Mouse (Mus musculus): ENCODE results near the gene Mrps36.
"Not testable (repeated sequence)": the region's sequence is repeated elsewhere in the genome, so short reads cannot be mapped to it uniquely, and the experiment has no call there.

The Mrps36 gene

DNA sequence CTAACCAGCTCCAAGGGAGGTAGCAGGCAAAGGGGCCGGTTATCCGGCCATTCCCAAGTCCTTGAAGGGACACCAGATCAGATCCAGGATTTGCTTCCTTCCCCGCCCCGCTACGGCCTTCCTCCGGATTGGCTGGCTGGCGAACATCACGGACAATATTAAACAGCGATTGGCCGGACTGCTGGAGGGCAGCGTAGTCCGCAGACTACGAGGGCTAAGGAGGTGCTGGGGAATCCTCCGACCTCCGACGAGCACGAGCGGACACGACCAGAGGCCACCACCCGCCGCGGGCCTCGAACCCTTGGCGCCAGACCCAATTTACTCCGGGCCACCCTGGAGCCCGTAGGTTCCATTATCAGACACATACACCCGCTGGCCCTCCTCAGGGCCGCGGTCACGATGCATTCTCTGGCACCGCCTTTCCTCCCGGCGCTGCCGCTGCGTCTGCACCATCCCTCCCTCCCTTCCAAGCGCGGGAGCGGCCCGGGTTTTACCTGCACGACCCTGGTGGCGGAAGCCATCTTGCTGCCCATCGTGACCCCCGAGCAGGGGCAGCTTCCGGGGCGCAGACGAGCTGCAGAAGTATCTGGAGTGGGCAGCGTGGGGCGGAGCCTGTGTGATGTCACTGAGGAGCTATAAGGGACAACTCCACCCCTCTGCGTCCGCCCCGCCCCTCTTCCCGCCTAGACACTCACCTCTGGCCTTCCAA, at the start of gene Mrps36:
Mrps36 (minus strand) TSS at position 624 of the 709 bp plus-strand sequence.
- peak; percentile 98 for DNase-seq

DNA sequence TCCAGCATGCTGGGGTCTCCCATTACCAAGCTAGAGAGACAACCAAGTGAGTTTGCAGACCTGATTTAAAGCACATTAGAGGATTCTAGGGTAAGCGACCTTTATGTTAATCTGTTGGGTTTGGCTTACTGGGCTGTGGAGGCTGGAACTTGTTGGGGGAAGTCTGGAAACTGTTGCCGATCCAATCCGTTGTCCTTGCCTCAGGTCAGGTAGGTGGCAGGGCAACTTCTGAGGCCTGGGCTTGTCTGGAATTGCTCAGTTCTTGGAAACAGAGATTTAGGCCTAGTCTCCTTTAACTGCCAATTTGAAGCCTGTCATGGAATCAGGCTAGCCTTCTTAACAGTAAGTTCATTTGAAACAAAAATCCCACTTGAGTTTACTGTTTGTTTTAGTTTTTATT, 44.6 kb upstream of the Mrps36 start:
- no peak for DNase-seq

DNA sequence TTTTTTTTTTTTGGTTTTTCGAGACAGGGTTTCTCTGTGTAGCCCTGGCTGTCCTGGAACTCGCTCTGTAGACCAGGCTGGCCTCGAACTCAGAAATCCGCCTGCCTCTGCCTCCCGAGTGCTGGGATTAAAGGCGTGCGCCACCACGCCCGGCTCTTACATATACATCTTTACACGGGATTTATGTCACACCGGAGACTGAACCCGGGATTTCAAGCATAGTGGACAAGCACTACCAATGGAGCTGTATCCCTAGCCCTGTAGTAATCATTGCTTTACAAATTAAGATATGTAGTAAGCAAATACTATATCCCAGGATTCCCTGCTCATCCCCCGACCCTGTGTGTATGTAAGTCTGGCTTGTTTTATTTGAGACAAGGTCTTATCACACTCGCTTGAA, 43.6 kb upstream of the Mrps36 start:
- not testable (repeated sequence) for DNase-seq

DNA sequence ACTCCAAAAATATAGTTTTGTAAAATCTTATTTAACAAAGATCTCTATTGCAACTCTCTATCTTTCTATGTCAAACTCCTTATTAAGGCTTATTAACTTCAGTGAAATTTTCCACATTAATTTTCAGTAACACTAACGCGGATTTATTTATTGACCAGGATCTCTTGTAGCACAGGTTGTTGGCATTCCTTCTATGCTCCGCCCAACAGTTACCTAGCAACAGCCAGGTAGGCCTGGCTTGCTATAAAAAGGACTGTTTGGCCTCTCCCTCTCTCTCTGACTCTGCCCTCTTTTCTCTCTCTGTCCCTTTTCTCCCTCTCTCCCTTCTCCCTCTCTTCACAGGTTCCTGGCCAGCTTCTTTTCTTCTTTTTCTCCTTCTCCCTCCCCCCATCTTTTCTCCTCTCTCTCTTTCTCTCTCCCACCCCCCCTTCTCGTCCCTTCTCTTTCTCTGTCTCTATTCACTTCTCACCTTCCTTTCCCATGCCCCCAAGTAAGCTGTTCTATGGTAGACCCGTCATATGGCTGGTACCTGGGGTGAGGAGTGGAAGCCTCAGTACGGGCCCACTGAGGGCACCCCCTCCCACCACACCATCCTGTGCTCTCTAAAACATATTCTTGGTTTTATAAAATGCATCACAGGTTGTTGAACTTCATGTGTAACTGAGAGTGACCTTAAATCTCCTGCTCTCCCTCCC, 43.0 kb upstream of the Mrps36 start:
- peak; percentile 78 for DNase-seq

DNA sequence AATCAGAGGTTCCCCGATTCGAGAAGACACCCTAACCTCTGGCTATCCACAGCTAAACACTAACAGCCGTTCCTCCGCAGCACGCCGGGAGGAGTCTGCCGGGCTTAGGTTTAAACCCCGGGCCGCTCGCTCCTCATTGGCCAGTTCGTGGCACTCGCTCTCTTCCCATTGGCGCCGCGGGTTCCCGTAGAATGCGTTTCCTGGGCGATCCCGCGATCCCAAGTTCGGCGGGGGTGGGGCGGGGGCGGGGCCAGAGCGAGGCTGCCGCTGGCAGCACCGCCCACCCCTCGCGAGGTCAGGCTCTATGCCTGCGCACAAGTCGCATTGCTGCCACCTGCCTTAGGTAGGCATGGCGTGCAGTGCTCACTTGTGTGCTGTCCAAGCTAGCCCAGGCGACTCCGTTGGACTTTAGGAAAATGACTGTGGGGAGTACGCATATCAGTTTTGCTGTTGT, 42.0 kb upstream of the Mrps36 start, which contains the start of gene Ccnb1:
Ccnb1 (minus strand) TSS at position 157 of the 454 bp plus-strand sequence.
- DNase-seq = peak; percentile 95

DNA sequence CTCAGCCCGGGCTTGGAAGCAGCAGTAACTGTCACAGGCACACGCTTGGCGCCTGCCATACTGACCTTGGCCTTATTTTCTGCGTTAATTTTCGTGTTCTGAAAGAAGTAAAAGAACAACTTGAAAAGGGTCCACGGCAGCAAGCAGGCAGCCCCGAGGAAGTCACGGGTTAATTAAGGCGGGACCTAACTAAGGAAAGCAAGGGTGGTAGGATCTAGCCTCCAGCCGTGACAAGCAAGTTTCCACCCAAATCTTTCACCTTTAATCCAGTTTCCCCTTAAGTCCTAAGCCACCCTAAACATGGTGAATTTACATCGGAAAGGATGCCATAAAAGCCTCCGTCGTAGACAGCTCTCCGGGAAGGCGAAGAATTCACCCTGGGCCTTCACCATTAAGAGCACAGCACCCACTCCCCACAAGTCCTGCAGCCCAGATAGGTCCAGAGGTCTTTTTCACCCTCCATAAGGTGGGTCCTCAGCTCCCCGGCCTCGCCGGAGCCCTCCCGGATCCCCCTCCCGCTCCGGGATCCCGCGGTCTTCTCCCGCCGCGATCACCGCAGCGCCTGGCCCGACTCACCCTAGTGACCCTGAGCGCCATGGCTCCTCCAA, 41.5 kb upstream of the Mrps36 start:
- no peak for DNase-seq

DNA sequence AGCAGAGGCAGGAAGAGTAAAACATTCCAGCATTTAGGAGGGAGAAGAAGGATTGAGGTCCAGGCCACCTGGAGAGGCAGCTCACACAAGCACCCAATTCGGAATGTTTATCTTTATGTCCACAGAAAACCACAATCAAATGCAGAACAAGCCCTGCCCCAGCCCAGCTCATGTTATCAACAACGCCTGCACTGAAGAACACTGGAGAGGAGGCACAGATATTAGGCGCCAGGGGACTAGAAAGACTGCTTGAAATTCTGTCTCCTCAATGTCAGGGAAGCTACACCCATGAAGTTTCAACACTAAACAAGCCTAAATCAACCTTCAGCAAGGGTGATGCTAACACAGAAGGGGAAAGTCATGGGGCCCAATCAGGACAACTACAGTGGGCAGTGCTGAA, 33.0 kb upstream of the Mrps36 start:
- DNase-seq = no peak

DNA sequence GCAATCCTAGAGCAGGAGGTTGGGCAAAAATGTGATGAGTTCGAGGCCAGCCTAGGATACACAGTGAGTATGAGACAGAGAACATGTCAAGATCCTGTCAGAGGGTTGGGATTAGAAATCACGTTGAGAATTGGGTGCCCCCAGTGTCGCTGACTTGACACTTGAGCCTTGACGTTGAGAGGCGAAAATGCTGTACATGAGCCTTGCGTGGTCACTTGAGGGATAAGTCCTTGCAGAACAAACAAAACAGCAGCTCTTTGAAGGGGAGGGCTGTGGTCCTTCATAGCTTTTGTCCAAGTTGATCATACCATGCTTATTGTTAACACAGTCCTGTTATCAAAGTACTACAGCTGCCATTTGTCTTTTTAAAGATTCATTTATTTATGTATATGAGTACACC, 32.3 kb upstream of the Mrps36 start:
- DNase-seq = no peak

DNA sequence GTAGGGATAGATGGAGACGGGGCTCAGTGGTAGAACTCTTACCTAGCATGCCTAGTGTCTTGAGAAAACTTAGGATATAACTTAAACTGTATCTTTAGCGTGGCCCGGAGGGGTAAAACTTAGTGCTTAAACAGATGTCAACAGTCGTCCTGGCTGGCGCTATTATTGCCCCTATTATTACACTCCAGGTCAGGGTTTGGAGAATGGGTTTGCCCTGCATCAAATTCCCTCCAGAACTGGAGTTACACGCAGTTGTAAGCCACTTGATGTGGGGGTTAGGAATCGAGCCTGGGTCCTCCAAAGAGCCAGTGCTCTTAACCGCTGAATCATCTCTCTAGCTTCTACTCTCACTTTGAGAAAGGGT, 31.6 kb upstream of the Mrps36 start:
- DNase-seq = no peak

DNA sequence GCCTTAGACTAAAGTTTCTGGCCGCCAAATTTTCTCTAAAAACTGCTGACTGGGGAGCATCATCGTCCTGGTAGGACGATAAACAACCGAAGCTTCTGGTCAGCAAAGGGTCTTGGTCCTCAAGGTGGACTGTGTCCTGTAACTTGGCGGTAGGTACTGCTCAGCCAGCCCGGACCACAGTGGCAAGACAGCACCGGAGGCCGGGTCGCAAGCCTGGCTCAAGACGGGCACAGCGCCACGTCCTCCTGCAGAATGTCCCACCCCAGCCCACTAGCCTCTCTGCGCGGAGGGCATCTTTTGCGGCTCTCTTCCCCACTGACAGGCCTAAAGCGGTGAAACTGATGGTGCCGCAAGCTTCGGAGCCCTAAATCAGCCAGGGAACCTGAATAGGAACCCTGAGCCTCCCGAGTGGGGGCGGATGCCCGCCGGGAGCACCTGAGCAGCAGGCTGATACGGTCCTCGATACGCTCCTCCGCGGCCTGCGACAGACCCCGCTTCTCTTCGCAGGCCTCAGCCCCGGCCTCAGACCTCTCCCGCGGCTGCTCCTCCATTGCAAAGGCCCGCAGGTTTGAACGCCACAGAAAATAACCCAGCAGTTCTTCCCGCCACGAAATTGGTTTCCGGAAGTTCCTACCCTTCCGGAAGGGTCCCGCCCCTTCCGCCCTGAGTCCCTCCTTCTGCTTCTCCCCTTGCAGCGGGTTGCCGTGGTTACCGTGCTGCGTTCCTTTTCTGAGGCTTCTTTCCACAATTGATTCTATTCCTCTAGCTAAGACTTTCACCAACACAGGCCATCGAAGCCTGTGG, 31.0 kb upstream of the Mrps36 start, which contains the start of gene Cenph:
Cenph (minus strand) TSS at position 648 of the 804 bp plus-strand sequence.
- DNase-seq = peak; percentile 91

DNA sequence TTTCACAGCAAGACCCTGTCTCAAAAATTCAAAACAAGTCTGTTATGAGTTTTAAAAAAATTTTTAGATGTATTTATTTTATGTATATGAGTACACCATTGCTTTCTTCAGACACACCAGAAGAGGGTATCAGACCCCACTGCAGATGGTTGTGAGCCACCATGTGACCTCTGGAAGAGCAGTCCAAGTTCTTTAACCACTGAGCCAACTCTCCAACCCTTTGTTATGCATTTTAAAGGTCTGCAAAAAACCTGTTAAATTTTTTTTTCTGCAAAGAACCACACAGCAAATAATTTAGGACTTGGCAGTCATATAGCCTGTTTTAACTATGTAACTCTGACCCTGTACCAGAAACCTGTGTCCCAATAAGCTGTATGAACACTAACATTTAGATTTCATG, 30.2 kb upstream of the Mrps36 start:
- no peak for DNase-seq

DNA sequence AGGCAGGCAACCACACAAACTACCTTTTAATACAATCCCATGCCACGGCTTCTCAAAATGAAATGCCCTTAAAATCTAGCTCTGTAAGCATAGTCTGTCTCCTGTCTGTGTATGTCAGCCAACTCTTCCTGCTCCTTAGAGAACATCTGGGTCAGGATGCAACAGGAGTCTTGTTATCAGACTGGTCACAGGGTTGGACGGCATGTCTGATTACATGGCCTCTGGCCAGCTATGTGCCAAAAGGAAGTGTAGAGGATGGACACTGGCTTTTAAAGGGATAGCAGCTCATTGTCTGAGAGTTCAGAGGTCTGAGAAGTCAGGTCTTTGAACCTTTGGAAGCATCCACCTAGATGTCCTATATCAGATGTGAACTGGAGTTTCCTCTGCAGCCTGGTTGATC, 10.9 kb upstream of the Mrps36 start:
- DNase-seq = peak; percentile 76

DNA sequence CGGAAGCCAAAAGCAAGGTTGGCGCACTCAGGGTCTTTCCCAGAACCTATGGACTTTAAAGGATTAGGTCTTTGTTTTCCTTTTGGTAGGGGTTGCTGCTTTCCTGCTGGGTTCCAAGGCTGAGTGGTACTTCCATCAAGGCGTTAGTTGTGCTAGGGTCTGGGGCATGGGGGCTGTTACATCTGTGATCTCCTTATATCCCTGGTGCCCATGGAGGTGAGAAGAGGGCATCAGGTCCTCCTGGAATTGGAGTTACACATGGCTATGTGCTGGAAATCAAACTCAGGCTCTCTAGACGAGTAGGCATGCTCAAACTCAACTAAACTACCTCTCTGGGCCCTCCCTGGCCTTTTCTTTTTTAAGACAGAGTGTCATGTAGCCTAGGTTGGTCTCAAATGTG, 9.7 kb upstream of the Mrps36 start:
- DNase-seq = no peak

DNA sequence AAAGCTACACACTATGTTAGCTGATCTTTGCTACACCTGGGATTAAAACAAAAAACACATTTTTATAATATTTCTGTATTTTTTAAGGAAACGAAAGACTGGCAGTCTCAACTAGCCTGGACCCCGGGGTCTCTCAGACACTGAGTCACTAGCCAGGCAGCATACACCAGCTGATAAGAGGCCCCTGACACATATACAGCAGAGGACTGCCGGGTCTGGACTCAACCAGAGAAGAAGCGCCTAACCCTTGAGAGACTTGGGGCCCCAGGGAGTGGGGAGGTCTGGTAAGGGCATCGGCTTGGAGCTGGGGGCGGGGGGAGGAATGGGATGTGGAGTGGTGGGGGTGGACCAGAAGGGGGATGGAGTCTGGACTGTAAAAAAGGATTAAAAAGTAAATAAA, 8.6 kb upstream of the Mrps36 start:
- no peak for DNase-seq

DNA sequence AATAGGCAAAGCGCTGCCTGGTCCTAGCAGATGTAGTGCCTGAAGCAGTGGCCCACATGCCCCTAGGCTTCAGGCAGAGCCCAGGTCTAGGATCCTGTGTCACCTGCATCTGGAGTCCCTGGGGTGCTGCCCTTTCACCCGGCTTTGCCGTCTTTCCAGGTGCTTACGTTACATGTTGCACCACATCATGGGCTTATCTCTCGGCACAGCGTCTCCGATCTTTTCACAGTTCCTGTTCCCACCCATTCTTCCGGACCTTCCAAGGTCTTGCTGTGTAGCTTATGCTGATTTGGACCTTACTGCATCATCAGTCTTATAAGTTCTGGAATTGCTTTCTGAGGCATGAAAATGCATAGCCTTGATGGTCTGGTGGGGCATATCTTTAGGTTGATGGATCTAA, 8.1 kb upstream of the Mrps36 start:
- DNase-seq = no peak

DNA sequence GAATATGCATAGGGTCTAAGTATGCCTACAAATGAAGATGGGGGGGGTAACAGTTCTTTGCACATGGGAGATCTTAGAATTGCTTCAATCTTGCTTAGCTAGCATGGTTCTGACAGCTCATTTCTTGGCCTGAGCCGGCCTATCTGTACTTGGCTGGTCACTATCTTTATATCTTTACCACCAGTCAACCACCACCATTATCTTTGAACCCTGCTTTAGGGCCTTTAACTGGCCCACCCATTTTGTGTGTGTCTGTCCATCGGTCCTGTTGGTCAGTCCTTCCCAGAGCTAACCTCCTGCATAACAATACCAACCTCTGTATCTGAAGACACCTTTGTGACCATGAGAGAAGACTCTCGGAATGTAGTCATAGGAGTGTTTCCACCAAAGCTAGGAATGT, 6.9 kb upstream of the Mrps36 start:
- no peak for DNase-seq

DNA sequence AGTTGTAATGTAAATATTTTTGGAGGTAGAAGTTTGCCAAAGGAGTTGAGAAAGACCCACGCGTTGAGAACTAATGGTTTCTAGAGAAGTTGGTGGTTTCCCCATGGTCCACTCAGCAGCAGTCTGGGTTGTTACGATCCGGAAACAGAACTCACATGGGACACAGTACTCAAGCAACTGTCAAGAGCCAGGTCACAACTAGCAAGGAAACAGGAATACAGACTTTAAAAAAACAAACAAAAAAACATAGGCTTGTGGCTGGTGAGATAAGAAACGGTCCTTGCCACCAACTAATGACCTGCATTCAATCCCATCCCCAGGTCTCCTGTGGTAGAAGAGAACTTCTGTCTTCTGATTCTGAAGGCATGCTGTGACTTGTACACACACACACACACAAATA, 6.3 kb upstream of the Mrps36 start:
- DNase-seq = no peak

DNA sequence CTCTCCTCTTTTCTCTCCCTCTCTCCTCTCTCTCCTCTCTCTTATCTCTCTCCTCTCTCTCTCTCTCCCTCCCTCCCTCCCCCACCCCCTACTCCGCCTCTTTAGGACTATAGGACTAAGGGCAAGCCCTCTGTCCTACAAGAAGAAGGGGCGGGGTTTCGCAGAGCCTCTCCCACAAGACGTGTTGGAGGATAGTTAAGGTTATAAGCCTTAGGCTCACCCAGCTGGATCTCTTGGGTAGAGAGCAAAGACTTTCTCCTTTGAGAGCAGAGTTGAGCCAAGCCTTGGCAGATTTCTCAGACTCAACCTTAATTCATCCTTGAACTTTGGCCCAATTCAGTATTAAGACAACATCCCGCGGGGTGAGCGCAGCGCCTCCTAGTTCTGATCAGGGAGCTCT, 4.2 kb upstream of the Mrps36 start:
- peak; percentile 5 for DNase-seq

DNA sequence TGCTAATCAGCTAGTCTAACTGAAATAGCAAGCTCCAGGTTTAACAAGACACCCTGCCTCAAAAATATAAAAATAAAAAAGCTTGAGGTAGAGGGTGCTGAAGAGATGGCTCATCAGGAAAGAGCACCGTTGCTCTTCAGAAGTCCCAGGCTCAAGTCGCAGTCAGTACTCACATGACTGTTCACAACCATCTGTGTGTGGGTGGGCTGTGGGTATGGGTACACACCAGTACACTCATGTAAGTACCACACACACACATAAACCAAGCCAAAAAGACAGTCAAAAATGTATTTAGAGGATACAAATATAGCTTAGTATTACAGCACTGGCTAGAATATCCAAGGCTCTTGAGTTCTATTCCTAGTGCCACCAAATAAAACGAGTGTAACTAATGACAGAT, 1.6 kb upstream of the Mrps36 start:
- no peak for DNase-seq

DNA sequence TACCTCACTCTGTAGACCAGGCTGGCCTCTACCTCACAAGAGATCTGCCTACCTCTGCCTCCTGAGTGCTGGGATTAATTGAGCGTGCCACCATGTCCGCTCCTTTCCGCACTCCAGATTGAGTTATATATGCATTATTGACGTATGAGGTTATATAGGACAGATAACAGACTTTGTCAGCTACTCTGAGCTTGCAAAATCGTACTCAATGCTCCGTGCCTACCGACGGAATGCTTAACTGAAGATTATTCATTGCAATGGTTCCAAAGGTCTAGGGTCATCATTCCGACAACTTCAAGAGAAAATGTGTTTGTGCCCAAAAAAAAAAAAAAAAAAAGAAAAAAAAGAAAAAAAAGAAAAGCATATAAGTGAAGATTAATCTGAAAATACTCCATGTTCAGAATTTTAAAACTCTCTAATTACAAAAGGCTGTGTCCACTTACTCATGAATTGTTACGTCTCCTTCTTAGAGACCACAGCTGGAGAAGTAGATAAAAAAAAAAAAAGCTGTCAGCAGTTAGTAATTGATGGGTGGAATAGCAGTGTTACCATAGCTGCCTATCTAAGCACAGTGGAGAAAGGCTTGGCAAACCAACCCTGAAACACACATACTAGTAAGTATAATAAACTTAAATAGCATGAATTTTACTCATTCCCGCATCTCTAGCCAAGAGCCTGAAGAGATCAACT, 968 bp downstream of the Mrps36 start:
- DNase-seq = no peak

DNA sequence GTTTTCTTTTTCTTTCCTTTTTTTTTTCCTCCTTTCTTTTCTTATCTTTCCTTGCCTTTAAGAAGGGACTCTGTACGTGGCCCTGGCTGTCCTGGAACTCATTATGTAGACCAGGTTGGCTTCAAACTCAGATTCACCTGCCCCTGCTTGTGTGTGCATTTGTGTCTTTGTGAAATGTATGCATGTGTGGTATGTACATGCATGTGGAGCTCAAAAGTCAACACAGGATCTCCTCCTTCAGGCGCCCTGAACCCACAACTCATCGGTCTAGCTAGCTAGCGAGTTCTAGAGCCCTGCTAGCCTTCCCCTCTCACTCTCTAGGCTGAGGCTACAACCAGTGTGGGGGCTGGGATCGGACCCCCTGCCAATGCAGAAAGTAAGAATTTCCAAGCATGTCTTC, 1.6 kb downstream of the Mrps36 start:
- no peak for DNase-seq

DNA sequence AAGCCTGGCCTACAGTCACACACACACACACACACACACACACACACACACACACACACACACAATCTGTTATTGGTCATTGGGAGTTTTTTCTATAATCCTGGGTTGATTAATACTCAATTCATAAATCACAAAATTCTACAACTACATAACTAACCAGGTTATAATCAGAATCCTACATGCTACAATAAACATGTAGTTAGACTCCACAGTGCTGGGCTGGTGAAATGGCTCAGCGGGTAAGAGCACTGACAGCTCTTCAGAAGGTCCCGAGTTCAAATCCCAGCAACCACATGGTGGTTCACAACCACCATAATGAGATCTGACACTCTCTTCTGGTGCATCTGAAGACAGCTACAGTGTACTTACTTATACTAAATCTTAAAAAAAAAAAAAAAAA, 11.7 kb downstream of the Mrps36 start:
- DNase-seq = no peak

Measured in lung, postnatal 36 days (tissue).